Mouse (Mus musculus) embryo, embryonic 11.5 days (tissue): ENCODE results near the gene Acap2.

ENCODE experiments used
- DNase-seq: peaks from one replicate; pipeline ENCODE4 v3.0.0-alpha.2; 2012; ENCODE audit warnings: low read depth, low spot score

Gene Acap2

GRCm38 (mm10) chr16:31081125-31081664, 119.8 kb downstream of the Acap2 start, which contains the start of gene Xxylt1:
Gene Xxylt1, minus strand, starts transcription at chr16:31081432.
- peak; percentile 90 for DNase-seq

- DNase-seq: peak; percentile 54
Observed at GRCm38 (mm10) chr16:31080573-31081051, 120.4 kb downstream of the Acap2 start.

GRCm38 (mm10) chr16:31077396-31077795, 123.6 kb downstream of the Acap2 start:
- DNase-seq: no peak

GRCm38 (mm10) chr16:31076436-31076835, 124.6 kb downstream of the Acap2 start:
- no peak for DNase-seq

GRCm38 (mm10) chr16:31074324-31074908, 126.6 kb downstream of the Acap2 start:
- DNase-seq: no peak

GRCm38 (mm10) chr16:31071731-31072130, 129.3 kb downstream of the Acap2 start:
- no peak for DNase-seq

- peak; percentile 70 for DNase-seq
Observed at GRCm38 (mm10) chr16:31070358-31071133, 130.5 kb downstream of the Acap2 start.

GRCm38 (mm10) chr16:31069211-31070166, 131.6 kb downstream of the Acap2 start:
- DNase-seq: no peak

GRCm38 (mm10) chr16:31068280-31068679, 132.8 kb downstream of the Acap2 start:
- no peak for DNase-seq

- no peak for DNase-seq
Observed at GRCm38 (mm10) chr16:31066344-31067098, 134.5 kb downstream of the Acap2 start.

GRCm38 (mm10) chr16:31064782-31065181, 136.3 kb downstream of the Acap2 start:
- no peak for DNase-seq

GRCm38 (mm10) chr16:31062918-31063317, 138.1 kb downstream of the Acap2 start:
- DNase-seq: no peak

GRCm38 (mm10) chr16:31061246-31061880, 139.7 kb downstream of the Acap2 start:
- no peak for DNase-seq

- no peak for DNase-seq
Observed at GRCm38 (mm10) chr16:31060714-31061113, 140.3 kb downstream of the Acap2 start.

GRCm38 (mm10) chr16:31060226-31060625, 140.8 kb downstream of the Acap2 start:
- no peak for DNase-seq

- no peak for DNase-seq
Observed at GRCm38 (mm10) chr16:31059730-31060129, 141.3 kb downstream of the Acap2 start.

- no peak for DNase-seq
Observed at GRCm38 (mm10) chr16:31052812-31053211, 148.2 kb downstream of the Acap2 start.

GRCm38 (mm10) chr16:31052177-31052726, 148.8 kb downstream of the Acap2 start:
- DNase-seq: no peak

GRCm38 (mm10) chr16:31050701-31051100, 150.3 kb downstream of the Acap2 start:
- DNase-seq: no peak

- DNase-seq: no peak
Observed at GRCm38 (mm10) chr16:31048194-31048593, 152.9 kb downstream of the Acap2 start.
